Mouse (Mus musculus) olfactory bulb, adult 2 months (tissue): ENCODE data around the gene Tnfsf11.

Experiments used
- CTCF ChIP-seq: fragments of 200-500 bp; IDR thresholded peaks from 2 replicates; pipeline ENCODE4 v1.5.1; 2012; ENCODE audit warnings: low read depth, mild to moderate bottlenecking, low read length, moderate library complexity; ENCODE audit not compliant: insufficient read depth
- POLR2A ChIP-seq: fragments of 200-500 bp; IDR thresholded peaks from 2 replicates; pipeline ENCODE4 v1.6.1; 2012; ENCODE audit warnings: mild to moderate bottlenecking, low read depth, low read length, moderate library complexity; ENCODE audit not compliant: insufficient read depth

- TF ChIP-seq CTCF (no peak), POLR2A (no peak)
Observed at GRCm38 (mm10) chr14:78237238-78237637, 70.6 kb downstream of the Tnfsf11 start.
